Mouse (Mus musculus) kidney, embryonic 14.5 days (tissue): ENCODE results near the gene Mitf. TPM values are rescaled to one million over a fixed set of nuclear protein-coding genes. Genes with fewer than 3 reads are reported as not detected.
A peak's percentile ranks its signal among the peaks of the same experiment; 100 is the strongest.

ENCODE experiments used
- ATAC-seq: fragments of 200-750 bp; cut with Nextera tagmentation; 2 replicates; pipeline ENCODE4 v1.8.0; 2017; ENCODE audit warnings: moderate number of reproducible peaks, mild to moderate bottlenecking, moderate TSS enrichment, moderate library complexity; ENCODE audit not compliant: low FRiP score, low TSS enrichment
- H3K27ac ChIP-seq: fragments of 300-500 bp; sonication (generic); 2 replicates; pipeline ENCODE4 v1.5.1; 2014; ENCODE audit warnings: low read depth, mild to moderate bottlenecking, low read length, moderate library complexity, mixed read lengths
- H3K27me3 ChIP-seq: fragments of 300-500 bp; sonication (generic); 2 replicates; pipeline ENCODE4 v1.6.1; 2014; ENCODE audit warnings: mild to moderate bottlenecking, low read length; ENCODE audit not compliant: control insufficient read depth, insufficient read depth
- H3K36me3 ChIP-seq: fragments of 300-500 bp; sonication (generic); 2 replicates; pipeline ENCODE4 v1.6.1; 2014; ENCODE audit warnings: low read length, mixed read lengths; ENCODE audit not compliant: control insufficient read depth, insufficient read depth
- H3K4me1 ChIP-seq: fragments of 300-500 bp; sonication (generic); 2 replicates; pipeline ENCODE4 v1.6.1; 2014; ENCODE audit warnings: low read length, mixed read lengths; ENCODE audit not compliant: control insufficient read depth, insufficient read depth
- H3K4me2 ChIP-seq: fragments of 300-500 bp; sonication (generic); replicated peaks from 2 replicates; pipeline ENCODE4 v1.6.1; 2014; ENCODE audit warnings: low read depth, mild to moderate bottlenecking, low read length
- H3K4me3 ChIP-seq: fragments of 300-500 bp; sonication (generic); 2 replicates; pipeline ENCODE4 v1.5.1; 2014; ENCODE audit warnings: mild to moderate bottlenecking, low read length
- H3K9ac ChIP-seq: fragments of 300-500 bp; sonication (generic); 2 replicates; pipeline ENCODE4 v1.6.1; 2014; ENCODE audit warnings: low read depth, mild to moderate bottlenecking, low read length, moderate library complexity
- H3K9me3 ChIP-seq: fragments of 300-500 bp; sonication (generic); 2 replicates; pipeline ENCODE4 v1.6.1; 2016; ENCODE audit warnings: low read length; ENCODE audit not compliant: control insufficient read depth
- WGBS: fragments of 180-500 bp; shearing (Covaris S2); extraction: QIAGEN DNeasy Blood & Tissue Kit; methylation state at CpG from one replicate; pipeline ENCODE4 v1.1.7; 2014; 5-methylcytosine and 5-hydroxymethylcytosine counted together
- polyA plus RNA-seq: library from polyadenylated mRNA; unstranded; fragments of >200 nt; fragmentation: Nextera tagmentation; extraction: Ambion mirVana; gene quantifications from 2 replicates; pipeline ENCODE4 v1.2.1, GENCODE M21; 2014

Gene Mitf
- polyA plus RNA-seq, 1 experiment from 2014 or later: 3.6 TPM

DNA sequence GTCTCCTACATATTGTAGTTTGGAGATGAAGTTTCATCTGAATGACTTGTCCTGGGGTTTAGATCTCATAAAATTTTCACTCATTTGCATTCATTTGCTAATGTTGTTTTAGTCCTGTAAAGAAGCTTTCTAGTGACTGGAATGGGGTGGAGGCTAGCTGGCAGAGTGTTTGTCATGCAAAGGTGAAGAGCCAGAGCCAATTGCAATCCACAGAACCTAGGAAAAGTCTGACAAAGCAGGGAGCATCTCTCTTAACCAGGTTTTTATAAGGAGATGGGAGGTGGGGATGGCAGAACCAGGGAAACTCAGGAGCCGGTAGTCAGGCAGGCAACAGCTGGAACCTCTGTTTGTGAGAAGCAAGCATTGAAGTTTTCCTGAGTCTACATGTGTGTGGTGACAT is 144.9 kb downstream of the Mitf start:
- Histone ChIP-seq H3K9me3 (no peaks in the 10 kb centered on the region), H3K9ac (no peak overlapping the region), H3K36me3 (no peaks in the 10 kb centered on the region), H3K4me2 (no peak overlapping the region), H3K4me1 (no peaks in the 10 kb centered on the region), H3K27ac (no peak overlapping the region), H3K27me3 (no peaks in the 10 kb centered on the region), H3K4me3 (no peak overlapping the region)
- 60% methylated on average over 1 of the region's 1 CpGs for WGBS
- ATAC-seq: no peak

DNA sequence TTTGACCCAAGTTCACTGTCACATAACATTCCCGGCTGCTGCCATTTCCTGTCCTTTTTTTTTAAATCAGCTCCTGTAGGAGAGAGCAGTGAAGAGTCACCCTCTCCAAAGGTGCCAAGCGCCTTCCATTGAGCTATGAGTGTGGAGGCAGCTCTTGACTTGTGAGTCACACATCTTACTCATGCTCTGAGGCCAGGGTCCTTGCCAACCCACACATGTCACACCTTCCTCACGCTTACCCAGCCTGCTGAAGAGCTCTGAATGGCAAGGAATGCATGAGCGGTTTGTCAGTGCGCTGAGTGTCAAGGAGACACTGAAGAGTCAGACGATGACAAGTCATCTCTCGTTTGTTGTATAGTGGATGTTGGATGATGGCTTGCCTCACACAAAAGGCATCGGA is 146.0 kb downstream of the Mitf start:
- Histone ChIP-seq H3K36me3 (no peaks in the 10 kb centered on the region), H3K4me3 (no peak overlapping the region), H3K27me3 (no peaks in the 10 kb centered on the region), H3K27ac (no peak overlapping the region), H3K4me1 (no peaks in the 10 kb centered on the region), H3K9me3 (no peaks in the 10 kb centered on the region), H3K4me2 (no peak overlapping the region), H3K9ac (no peak overlapping the region)
- ATAC-seq: no peak
- WGBS: 85% methylated on average over 8 of the region's 8 CpGs

DNA sequence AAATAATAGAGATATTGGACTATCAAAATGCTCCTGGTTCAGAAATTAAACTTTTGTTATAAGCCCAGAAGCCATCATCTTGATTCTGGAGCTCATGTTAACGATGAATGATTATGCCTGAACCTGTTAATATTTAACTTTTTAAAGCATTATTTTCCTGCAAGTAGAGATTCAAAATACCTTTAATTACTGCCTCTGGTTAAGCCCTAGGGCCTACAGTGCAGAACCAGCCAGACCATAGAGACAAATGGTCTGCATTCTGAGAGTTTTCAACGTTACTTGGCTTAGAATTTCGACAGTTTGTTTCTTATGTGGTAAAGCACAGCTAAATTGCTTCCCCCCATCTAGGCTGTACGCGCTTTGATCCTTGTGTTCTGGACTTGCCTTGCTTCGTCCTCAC is 149.3 kb downstream of the Mitf start:
- H3K4me3 ChIP-seq: no peak overlapping the region
- no peaks in the 10 kb centered on the region for H3K4me1 ChIP-seq
- ATAC-seq: no peak
- 58% methylated on average over 6 of the region's 6 CpGs for WGBS
- no peaks in the 10 kb centered on the region for H3K36me3 ChIP-seq
- no peaks in the 10 kb centered on the region for H3K27me3 ChIP-seq
- no peaks in the 10 kb centered on the region for H3K9me3 ChIP-seq
- no peak overlapping the region for H3K9ac ChIP-seq
- H3K4me2 ChIP-seq: no peak overlapping the region
- peak overlapping the region; percentile 32; the same call in 1 of the 2 replicates for H3K27ac ChIP-seq

DNA sequence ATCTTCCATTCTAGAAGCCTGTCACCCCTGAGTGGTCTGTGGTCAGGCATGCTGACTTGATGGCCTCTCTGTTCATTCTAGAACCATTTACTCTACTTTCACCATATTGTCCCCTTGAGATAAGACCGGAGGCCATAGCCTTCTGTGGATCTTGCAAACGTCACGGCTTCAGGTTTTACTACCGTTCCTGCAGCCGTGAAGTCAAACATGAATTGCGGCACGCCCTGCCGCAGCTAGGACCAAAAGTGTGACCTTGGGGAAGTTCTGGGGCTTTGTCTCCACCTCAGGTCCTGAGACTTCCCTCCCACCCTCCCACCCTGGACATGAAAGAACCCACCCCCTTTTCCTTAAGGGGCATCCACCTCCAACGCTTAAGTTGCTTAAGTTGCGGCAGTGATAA is 149.8 kb downstream of the Mitf start:
- no peak for ATAC-seq
- WGBS: 56% methylated on average over 10 of the region's 10 CpGs
- Histone ChIP-seq H3K4me1 (no peaks in the 10 kb centered on the region), H3K9me3 (no peaks in the 10 kb centered on the region), H3K4me2 (no peak overlapping the region), H3K36me3 (no peaks in the 10 kb centered on the region), H3K27ac (peak overlapping the region; percentile 32; the same call in 1 of the 2 replicates), H3K9ac (no peak overlapping the region), H3K27me3 (no peaks in the 10 kb centered on the region), H3K4me3 (no peak overlapping the region)

DNA sequence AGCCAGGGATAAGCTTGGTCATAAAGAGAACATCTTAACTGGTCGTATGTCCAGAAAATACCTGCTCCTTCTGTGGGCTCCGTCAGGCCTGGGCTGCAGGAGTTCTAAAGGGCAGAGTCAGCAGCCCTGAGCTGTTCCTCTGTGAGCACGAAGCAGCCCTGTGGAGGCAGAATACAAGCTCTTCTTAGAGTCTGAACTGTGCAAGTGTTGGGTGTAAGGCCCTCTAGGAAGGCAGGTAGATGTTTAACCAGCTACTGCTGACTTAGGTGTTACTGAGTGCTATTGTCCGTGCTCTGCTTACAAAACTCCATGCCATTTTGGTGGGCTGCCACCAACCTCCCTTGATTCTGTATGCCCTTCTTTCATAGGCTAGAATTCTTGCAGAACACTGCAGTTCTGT is 151.4 kb downstream of the Mitf start:
- no peaks in the 10 kb centered on the region for H3K36me3 ChIP-seq
- peak; percentile 64; the same call in 1 of the 2 replicates for ATAC-seq
- no peak overlapping the region for H3K4me2 ChIP-seq
- H3K27me3 ChIP-seq: no peaks in the 10 kb centered on the region
- H3K4me1 ChIP-seq: no peaks in the 10 kb centered on the region
- H3K4me3 ChIP-seq: no peak overlapping the region
- H3K9ac ChIP-seq: no peak overlapping the region
- no peaks in the 10 kb centered on the region for H3K9me3 ChIP-seq
- 0 out of 2 replicates have a peak overlapping the region, but pooled peaks have one; percentile 5 for H3K27ac ChIP-seq
- 72% methylated on average over 4 of the region's 4 CpGs for WGBS

DNA sequence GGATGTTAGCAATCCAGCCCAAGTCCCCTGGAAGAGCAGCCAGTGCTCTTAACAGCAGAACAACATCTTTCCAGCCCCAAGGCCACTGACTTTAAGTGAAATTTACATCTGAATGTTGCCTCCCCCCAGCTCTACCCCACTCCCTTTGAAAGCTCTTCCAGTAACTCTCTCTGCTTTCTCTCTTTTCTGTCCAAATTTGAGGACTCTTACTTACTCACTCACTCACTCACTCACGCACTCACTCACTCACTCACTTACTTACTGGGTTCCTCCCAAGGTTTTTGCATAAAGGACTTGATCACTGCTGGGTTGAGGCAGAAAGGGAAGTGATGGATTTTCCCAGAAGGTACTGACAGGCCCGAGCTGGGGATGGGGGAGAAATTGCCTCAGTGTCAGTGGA is 154.9 kb downstream of the Mitf start:
- H3K4me3 ChIP-seq: no peak overlapping the region
- no peaks in the 10 kb centered on the region for H3K4me1 ChIP-seq
- WGBS: 54% methylated on average over 2 of the region's 2 CpGs
- no peak overlapping the region for H3K4me2 ChIP-seq
- no peaks in the 10 kb centered on the region for H3K36me3 ChIP-seq
- no peaks in the 10 kb centered on the region for H3K9me3 ChIP-seq
- ATAC-seq: no peak
- no peaks in the 10 kb centered on the region for H3K27me3 ChIP-seq
- H3K9ac ChIP-seq: no peak overlapping the region
- H3K27ac ChIP-seq: no peak overlapping the region

DNA sequence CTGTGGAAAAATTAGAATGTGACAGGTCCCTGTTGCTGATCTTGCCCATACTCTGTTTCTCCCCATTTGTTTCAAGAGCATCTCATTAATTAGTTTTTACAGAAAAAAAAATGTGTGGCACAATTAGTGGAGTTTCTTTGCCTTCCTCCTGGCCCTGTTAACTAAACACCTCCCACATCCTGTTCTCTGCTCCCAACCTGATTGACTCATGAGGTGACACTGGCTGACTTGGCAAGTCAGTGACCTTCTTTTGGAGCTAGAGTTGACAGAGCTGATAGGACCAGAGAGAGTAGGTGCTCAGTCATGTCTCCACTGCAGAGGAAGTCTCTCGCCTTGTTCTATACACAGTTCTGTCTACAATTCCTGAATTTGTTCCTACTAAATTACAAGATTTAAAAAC is 155.5 kb downstream of the Mitf start:
- Histone ChIP-seq H3K4me1 (no peaks in the 10 kb centered on the region), H3K36me3 (no peaks in the 10 kb centered on the region), H3K27ac (no peak overlapping the region), H3K4me2 (no peak overlapping the region), H3K9me3 (no peaks in the 10 kb centered on the region), H3K9ac (no peak overlapping the region), H3K4me3 (no peak overlapping the region), H3K27me3 (no peaks in the 10 kb centered on the region)
- no peak for ATAC-seq
- 43% methylated on average over 1 of the region's 1 CpGs for WGBS

DNA sequence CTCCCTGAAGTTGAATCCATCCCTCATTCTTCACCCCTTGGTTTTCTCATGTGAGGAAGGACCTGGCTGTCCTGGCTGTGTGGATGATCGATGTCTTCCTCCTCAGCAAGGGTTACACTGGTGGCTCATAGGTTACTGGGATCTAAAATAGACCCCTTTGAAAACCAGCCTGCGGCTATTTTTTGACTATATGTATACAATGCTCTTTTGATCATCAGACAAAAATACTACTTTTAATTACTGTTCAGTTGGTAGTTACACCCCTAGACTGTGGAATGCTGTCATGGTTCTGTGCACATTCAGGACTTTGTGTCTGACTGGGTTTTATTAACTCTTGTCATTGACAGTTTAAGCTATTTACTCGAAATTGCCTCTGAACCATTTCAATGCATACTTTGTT is 157.9 kb downstream of the Mitf start:
- H3K27ac ChIP-seq: no peak overlapping the region; the same call in 1 of the 2 replicates
- WGBS: 37% methylated on average over 3 of the region's 3 CpGs
- H3K4me3 ChIP-seq: no peak overlapping the region
- no peak overlapping the region for H3K9ac ChIP-seq
- no peaks in the 10 kb centered on the region for H3K4me1 ChIP-seq
- no peaks in the 10 kb centered on the region for H3K27me3 ChIP-seq
- H3K4me2 ChIP-seq: no peak overlapping the region
- H3K9me3 ChIP-seq: no peaks in the 10 kb centered on the region
- no peaks in the 10 kb centered on the region for H3K36me3 ChIP-seq
- peak; percentile 32; the same call in 1 of the 2 replicates for ATAC-seq

DNA sequence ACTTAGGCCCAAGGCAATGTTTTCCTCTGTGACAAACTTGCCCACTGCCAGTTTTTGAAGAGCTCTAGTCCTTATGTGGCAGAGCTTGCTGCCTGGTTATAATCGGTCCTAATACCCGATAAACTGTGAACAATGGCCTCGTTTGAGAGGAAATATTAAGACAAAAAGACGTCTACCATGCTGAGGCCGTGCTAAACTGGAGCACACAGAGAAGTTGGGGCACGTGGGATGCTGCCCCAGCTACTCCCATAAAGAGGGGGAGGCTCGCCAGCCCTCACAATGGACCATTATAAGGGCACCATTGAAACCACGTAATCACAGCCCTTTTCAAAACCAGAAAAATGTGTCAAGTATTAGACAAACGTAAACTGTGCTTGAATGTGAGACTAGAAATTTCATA is 174.8 kb downstream of the Mitf start:
- no peaks in the 10 kb centered on the region for H3K27me3 ChIP-seq
- H3K4me1 ChIP-seq: no peaks in the 10 kb centered on the region
- no peak overlapping the region for H3K27ac ChIP-seq
- no peaks in the 10 kb centered on the region for H3K9me3 ChIP-seq
- H3K4me2 ChIP-seq: no peak overlapping the region
- no peak overlapping the region for H3K4me3 ChIP-seq
- ATAC-seq: no peak
- WGBS: 80% methylated on average over 9 of the region's 9 CpGs
- H3K36me3 ChIP-seq: no peaks in the 10 kb centered on the region
- no peak overlapping the region for H3K9ac ChIP-seq

DNA sequence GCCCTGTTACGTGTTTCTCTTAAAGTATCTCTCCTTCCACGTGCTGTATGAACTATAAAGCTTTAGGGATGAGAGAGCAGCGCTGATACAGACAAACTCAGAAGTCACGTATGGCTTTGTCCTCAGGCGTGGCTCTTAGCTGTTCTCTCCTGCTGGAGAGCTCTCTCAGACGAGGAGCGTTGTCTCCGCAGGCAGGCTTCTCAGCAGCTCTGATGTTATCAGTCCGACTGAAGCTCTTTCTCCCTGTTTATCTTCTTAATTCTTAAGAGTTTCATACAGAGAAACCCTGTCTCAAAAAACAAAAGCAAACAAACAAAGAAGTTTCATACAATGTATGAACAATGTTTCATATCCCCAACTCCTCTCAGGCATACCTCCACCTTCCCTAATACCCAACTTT is 178.8 kb downstream of the Mitf start:
- H3K27ac ChIP-seq: no peak overlapping the region
- ATAC-seq: no peak
- H3K9me3 ChIP-seq: no peaks in the 10 kb centered on the region
- H3K4me2 ChIP-seq: no peak overlapping the region
- no peaks in the 10 kb centered on the region for H3K36me3 ChIP-seq
- H3K9ac ChIP-seq: no peak overlapping the region
- WGBS: 69% methylated on average over 9 of the region's 9 CpGs
- no peaks in the 10 kb centered on the region for H3K4me1 ChIP-seq
- H3K4me3 ChIP-seq: no peak overlapping the region
- H3K27me3 ChIP-seq: no peaks in the 10 kb centered on the region
